Mouse (Mus musculus) megakaryocyte, embryonic 14.5 days (primary cell): ENCODE results near the gene Gprin2.

ENCODE experiments used
- FLI1 ChIP-seq: IDR thresholded peaks from 2 replicates; pipeline ENCODE4 v1.6.1; 2012; ENCODE audit warnings: low read length, inconsistent platforms, mixed read lengths
- GATA1 ChIP-seq: IDR thresholded peaks from 3 replicates; pipeline ENCODE4 v1.6.1; 2012; ENCODE audit warnings: mixed read lengths, low read length, inconsistent platforms, borderline replicate concordance

DNA sequence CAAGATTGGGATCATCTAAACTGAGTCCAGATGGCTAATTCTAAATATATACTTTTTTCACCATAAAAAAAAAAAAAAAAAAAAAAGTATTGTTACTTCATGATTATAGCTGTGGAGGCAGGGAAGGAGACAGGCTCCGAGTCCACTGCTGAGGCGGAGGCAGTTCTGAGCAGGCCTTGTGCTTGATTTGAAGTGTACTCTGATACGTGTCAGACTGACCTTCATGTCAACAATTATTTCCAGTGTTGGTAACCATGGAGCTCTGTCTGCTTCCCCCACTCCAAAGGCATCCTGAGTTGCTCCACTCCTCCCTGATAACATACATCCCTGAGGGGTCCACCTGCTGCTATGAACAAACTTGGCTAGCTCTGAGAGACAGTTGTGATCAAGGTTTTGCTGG lies 30.3 kb downstream of the Gprin2 start:
- TF ChIP-seq GATA1 = no peak
- TF ChIP-seq FLI1 = no peak
